Mouse (Mus musculus): ENCODE data around the gene Ugt1a10. TPM values are rescaled to one million over a fixed set of nuclear protein-coding genes. Genes with fewer than 3 reads are reported as not detected.

Gene Ugt1a10
- polyA plus RNA-seq, 1 experiment from 2014 or later, result not detected

Small RNA genes within 50 kb of the gene (microRNA-seq; reads per million reads assigned to microRNA genes)
- not detected for gene Gm25198

Other genes with a start within 250 kb of the Ugt1a10 start
- 37.8 and 41.6 TPM in 2 replicates for gene Dgkd, start 202.1 kb upstream of the Ugt1a10 start, polyA plus RNA-seq (2016; fragmentation: Nextera tagmentation; extraction: Ambion mirVana)
- gene Usp40, start 46.8 kb upstream of the Ugt1a10 start, polyA plus RNA-seq (2016; fragmentation: Nextera tagmentation; extraction: Ambion mirVana), result 30.9 and 35.0 TPM in 2 replicates
- not detected in 2 replicates for gene Ugt1a9, start 15.4 kb downstream of the Ugt1a10 start, polyA plus RNA-seq (2016; fragmentation: Nextera tagmentation; extraction: Ambion mirVana)
- gene Ugt1a8, start 32.4 kb downstream of the Ugt1a10 start, polyA plus RNA-seq (2016; fragmentation: Nextera tagmentation; extraction: Ambion mirVana), result not detected in 2 replicates
- gene Ugt1a7c, start 39.7 kb downstream of the Ugt1a10 start, polyA plus RNA-seq (2016; fragmentation: Nextera tagmentation; extraction: Ambion mirVana), result 0.56 and 1.1 TPM in 2 replicates
- not detected in 2 replicates for gene Ugt1a6b, start 47.9 kb downstream of the Ugt1a10 start, polyA plus RNA-seq (2016; fragmentation: Nextera tagmentation; extraction: Ambion mirVana)
- gene Ugt1a6a, start 79.4 kb downstream of the Ugt1a10 start, polyA plus RNA-seq (2016; fragmentation: Nextera tagmentation; extraction: Ambion mirVana), result not detected in 2 replicates
- not detected in 2 replicates for gene Ugt1a5, start 110.6 kb downstream of the Ugt1a10 start, polyA plus RNA-seq (2016; fragmentation: Nextera tagmentation; extraction: Ambion mirVana)
- gene Ugt1a2, start 145.2 kb downstream of the Ugt1a10 start, polyA plus RNA-seq (2016; fragmentation: Nextera tagmentation; extraction: Ambion mirVana), result not detected in 2 replicates
- gene Dnajb3, start 150.4 kb downstream of the Ugt1a10 start, polyA plus RNA-seq (2016; fragmentation: Nextera tagmentation; extraction: Ambion mirVana), result 10.7 and 11.1 TPM in 2 replicates
- gene Ugt1a1, start 156.6 kb downstream of the Ugt1a10 start, polyA plus RNA-seq (2016; fragmentation: Nextera tagmentation; extraction: Ambion mirVana), result not detected in 2 replicates
- gene Mroh2a, start 171.6 kb downstream of the Ugt1a10 start, polyA plus RNA-seq (2016; fragmentation: Nextera tagmentation; extraction: Ambion mirVana), result 0.91 and 1.3 TPM in 2 replicates
- 213 and 222 TPM in 2 replicates for gene Hjurp, start 222.2 kb downstream of the Ugt1a10 start, polyA plus RNA-seq (2016; fragmentation: Nextera tagmentation; extraction: Ambion mirVana)
- not detected in 2 replicates for gene Trpm8, start 222.3 kb downstream of the Ugt1a10 start, polyA plus RNA-seq (2016; fragmentation: Nextera tagmentation; extraction: Ambion mirVana)